Mouse (Mus musculus): Measurements from ENCODE around the gene Eps8l2. TPM values are rescaled to one million over a fixed set of nuclear protein-coding genes. Genes with fewer than 3 reads are reported as not detected.

Gene Eps8l2
- polyA plus RNA-seq, 1 experiment, result 0.67 TPM

- Histone ChIP-seq H3K79me3 (ENCODE audit: low read depth) (no peaks in the 10 kb centered on the region), H3K79me2 (ENCODE audit: control insufficient read depth, insufficient read depth) (peaks cover 11% of the 10 kb centered on the region), H3K36me3 (ENCODE audit: control insufficient read depth, insufficient read depth) (no peaks in the 10 kb centered on the region), H3K27me3 (ENCODE audit: control insufficient read depth, insufficient read depth, insufficient read length) (no peaks in the 10 kb centered on the region), H3K4me3 (ENCODE audit: insufficient read depth, poor library complexity, severe bottlenecking) (no peak overlapping the region), H3ac (ENCODE audit: control insufficient read depth, insufficient read length, low read depth) (peak overlapping the region; percentile 10)
- peak; percentile 55 for TF ChIP-seq CTCF (IDR thresholded peaks at IDR 0.05; ENCODE audit: control insufficient read depth, insufficient read depth, insufficient read length)
- TF ChIP-seq MYOG (IDR thresholded peaks at IDR 0.05; ENCODE audit: control insufficient read depth, extremely low read depth, insufficient read length), result no peak
These were observed 70.2 kb downstream of the Eps8l2 start for GRCm38 (mm10) chr7:141408833-141409232.

DNA sequence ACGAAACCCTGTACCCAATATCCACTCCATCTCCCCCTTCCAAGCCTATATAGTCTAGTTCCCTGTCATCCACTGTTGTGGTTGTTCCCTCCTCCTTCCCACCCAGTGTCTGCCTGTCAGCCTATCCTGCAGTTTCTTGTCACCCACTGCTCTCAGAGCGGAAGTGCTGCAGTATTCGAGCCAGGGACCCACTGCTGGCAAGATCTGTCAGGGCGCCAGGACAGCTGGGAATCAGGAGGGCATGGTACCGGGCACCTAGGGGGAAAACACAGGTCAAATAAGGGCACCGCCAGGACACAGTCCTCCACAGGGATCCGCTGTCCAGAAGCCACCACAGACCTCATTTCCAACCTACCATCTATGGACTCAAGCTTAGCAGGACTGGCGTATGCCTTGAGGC is 72.0 kb downstream of the Eps8l2 start:
- no peak overlapping the region for H3K4me3 ChIP-seq (ENCODE audit: insufficient read depth, poor library complexity, severe bottlenecking)
- peaks cover 11% of the 10 kb centered on the region for H3K79me2 ChIP-seq (ENCODE audit: control insufficient read depth, insufficient read depth)
- TF ChIP-seq CTCF (IDR thresholded peaks at IDR 0.05; ENCODE audit: control insufficient read depth, insufficient read depth, insufficient read length) (no peak), MYOD1 (IDR thresholded peaks at IDR 0.05; ENCODE audit: control insufficient read depth, insufficient read length, low read depth) (no peak)
- H3K36me3 ChIP-seq (ENCODE audit: control insufficient read depth, insufficient read depth), result no peaks in the 10 kb centered on the region
- no peaks in the 10 kb centered on the region for H3K27me3 ChIP-seq (ENCODE audit: control insufficient read depth, insufficient read depth, insufficient read length)
- no peak overlapping the region for H3ac ChIP-seq (ENCODE audit: control insufficient read depth, insufficient read length, low read depth)
- H3K79me3 ChIP-seq (ENCODE audit: low read depth), result no peaks in the 10 kb centered on the region

- Histone ChIP-seq H3K79me2 (ENCODE audit: control insufficient read depth, insufficient read depth) (peaks cover 11% of the 10 kb centered on the region), H3ac (ENCODE audit: control insufficient read depth, insufficient read length, low read depth) (no peak overlapping the region), H3K4me3 (ENCODE audit: insufficient read depth, poor library complexity, severe bottlenecking) (no peak overlapping the region), H3K36me3 (ENCODE audit: control insufficient read depth, insufficient read depth) (no peaks in the 10 kb centered on the region), H3K27me3 (ENCODE audit: control insufficient read depth, insufficient read depth, insufficient read length) (no peaks in the 10 kb centered on the region), H3K79me3 (ENCODE audit: low read depth) (no peaks in the 10 kb centered on the region)
- TF ChIP-seq CTCF (IDR thresholded peaks at IDR 0.05; ENCODE audit: control insufficient read depth, insufficient read depth, insufficient read length) (no peak), MYOG (IDR thresholded peaks at IDR 0.05; ENCODE audit: control insufficient read depth, extremely low read depth, insufficient read length) (no peak)
These were observed 73.0 kb downstream of the Eps8l2 start for GRCm38 (mm10) chr7:141411667-141412066.

Other genes starting within 250 kb of the Eps8l2 start
- 13.9 TPM for gene Sigirr, start 238.3 kb upstream of the Eps8l2 start, polyA plus RNA-seq (2012; fragmentation: generic; extraction: Trizol)
- gene Ano9, start 221.1 kb upstream of the Eps8l2 start, polyA plus RNA-seq (2012; fragmentation: generic; extraction: Trizol), result not detected
- gene Ptdss2, start 216.5 kb upstream of the Eps8l2 start, polyA plus RNA-seq (2012; fragmentation: generic; extraction: Trizol), result 20.5 TPM
- gene Rnh1, start 166.0 kb upstream of the Eps8l2 start, polyA plus RNA-seq (2012; fragmentation: generic; extraction: Trizol), result 251 TPM
- gene Hras, start 144.9 kb upstream of the Eps8l2 start, polyA plus RNA-seq (2012; fragmentation: generic; extraction: Trizol), result 181 TPM
- gene Lrrc56, start 144.7 kb upstream of the Eps8l2 start, polyA plus RNA-seq (2012; fragmentation: generic; extraction: Trizol), result 0.32 TPM
- 0.05 TPM for gene Lmntd2, start 124.8 kb upstream of the Eps8l2 start, polyA plus RNA-seq (2012; fragmentation: generic; extraction: Trizol)
- gene Rassf7, start 123.0 kb upstream of the Eps8l2 start, polyA plus RNA-seq (2012; fragmentation: generic; extraction: Trizol), result 25.2 TPM
- gene Phrf1, start 110.1 kb upstream of the Eps8l2 start, polyA plus RNA-seq (2012; fragmentation: generic; extraction: Trizol), result 60.2 TPM
- 0.35 TPM for gene Irf7, start 72.4 kb upstream of the Eps8l2 start, polyA plus RNA-seq (2012; fragmentation: generic; extraction: Trizol)
- gene Cdhr5, start 62.1 kb upstream of the Eps8l2 start, polyA plus RNA-seq (2012; fragmentation: generic; extraction: Trizol), result 0.04 TPM
- 16.1 TPM for gene Sct, start 59.7 kb upstream of the Eps8l2 start, polyA plus RNA-seq (2012; fragmentation: generic; extraction: Trizol)
- gene Drd4, start 46.9 kb upstream of the Eps8l2 start, polyA plus RNA-seq (2012; fragmentation: generic; extraction: Trizol), result 0.01 TPM
- gene Deaf1, start 11.2 kb upstream of the Eps8l2 start, polyA plus RNA-seq (2012; fragmentation: generic; extraction: Trizol), result 21.4 TPM
- gene Tmem80, start 11.1 kb upstream of the Eps8l2 start, polyA plus RNA-seq (2012; fragmentation: generic; extraction: Trizol), result 18.9 TPM
- gene Taldo1, start 53.3 kb downstream of the Eps8l2 start, polyA plus RNA-seq (2012; fragmentation: generic; extraction: Trizol), result 252 TPM
- gene Gatd1, start 75.3 kb downstream of the Eps8l2 start, polyA plus RNA-seq (2012; fragmentation: generic; extraction: Trizol), result 14.9 TPM
- gene Cend1, start 90.6 kb downstream of the Eps8l2 start, polyA plus RNA-seq (2012; fragmentation: generic; extraction: Trizol), result 2.4 TPM
- gene Slc25a22, start 99.0 kb downstream of the Eps8l2 start, polyA plus RNA-seq (2012; fragmentation: generic; extraction: Trizol), result 16.2 TPM
- 9.5 TPM for gene Pidd1, start 105.1 kb downstream of the Eps8l2 start, polyA plus RNA-seq (2012; fragmentation: generic; extraction: Trizol)
- gene Rplp2, start 108.5 kb downstream of the Eps8l2 start, polyA plus RNA-seq (2012; fragmentation: generic; extraction: Trizol), result 4,785 TPM
- gene Pnpla2, start 116.3 kb downstream of the Eps8l2 start, polyA plus RNA-seq (2012; fragmentation: generic; extraction: Trizol), result 32.8 TPM
- 4.5 TPM for gene Cracr2b, start 122.2 kb downstream of the Eps8l2 start, polyA plus RNA-seq (2012; fragmentation: generic; extraction: Trizol)
- 334 TPM for gene Cd151, start 128.5 kb downstream of the Eps8l2 start, polyA plus RNA-seq (2012; fragmentation: generic; extraction: Trizol)
- 124 TPM for gene Polr2l, start 136.3 kb downstream of the Eps8l2 start, polyA plus RNA-seq (2012; fragmentation: generic; extraction: Trizol)
- 278 TPM for gene Tspan4, start 136.4 kb downstream of the Eps8l2 start, polyA plus RNA-seq (2012; fragmentation: generic; extraction: Trizol)
- gene Chid1, start 201.0 kb downstream of the Eps8l2 start, polyA plus RNA-seq (2012; fragmentation: generic; extraction: Trizol), result 27.4 TPM
- gene Ap2a2, start 223.3 kb downstream of the Eps8l2 start, polyA plus RNA-seq (2012; fragmentation: generic; extraction: Trizol), result 92.7 TPM

Data from C2C12 (cell line).